Mouse (Mus musculus) embryonic facial prominence, embryonic 12.5 days (tissue): ENCODE data around the gene Slc44a4. TPM values are rescaled to one million over a fixed set of nuclear protein-coding genes. Genes with fewer than 3 reads are reported as not detected.
"Not testable (repeated sequence)": the region's sequence is repeated elsewhere in the genome, so short reads cannot be mapped to it uniquely, and the experiment has no call there.

ENCODE experiments used
- ATAC-seq: fragments of 200-750 bp; cut with Nextera tagmentation; 2 replicates; pipeline ENCODE4 v1.8.0; 2017; ENCODE audit not compliant: insufficient number of reproducible peaks, insufficient read depth, low FRiP score, low TSS enrichment
- H3K27ac ChIP-seq: fragments of 300-500 bp; sonication (generic); 2 replicates; pipeline ENCODE4 v1.5.1; 2016; ENCODE audit warnings: mild to moderate bottlenecking
- H3K27me3 ChIP-seq: fragments of 300-500 bp; sonication (generic); 2 replicates; pipeline ENCODE4 v1.6.1; 2016; ENCODE audit warnings: mild to moderate bottlenecking, moderate library complexity
- H3K36me3 ChIP-seq: fragments of 300-500 bp; sonication (generic); 2 replicates; pipeline ENCODE4 v1.6.1; 2016; ENCODE audit warnings: mild to moderate bottlenecking
- H3K4me1 ChIP-seq: fragments of 300-500 bp; sonication (generic); 2 replicates; pipeline ENCODE4 v1.6.1; 2016
- H3K4me2 ChIP-seq: fragments of 300-500 bp; sonication (generic); replicated peaks from 2 replicates; pipeline ENCODE4 v1.6.1; 2016; ENCODE audit warnings: mild to moderate bottlenecking, moderate library complexity
- H3K4me3 ChIP-seq: fragments of 300-500 bp; sonication (generic); 2 replicates; pipeline ENCODE4 v1.5.1; 2016; ENCODE audit warnings: mild to moderate bottlenecking
- H3K9ac ChIP-seq: fragments of 300-500 bp; sonication (generic); 2 replicates; pipeline ENCODE4 v1.6.1; 2016; ENCODE audit warnings: mild to moderate bottlenecking, moderate library complexity
- H3K9me3 ChIP-seq: fragments of 300-500 bp; sonication (generic); 2 replicates; pipeline ENCODE4 v1.6.1; 2016; ENCODE audit warnings: mild to moderate bottlenecking, moderate library complexity
- WGBS: fragments of 180-500 bp; shearing (Covaris S2); methylation state at CpG from one replicate; pipeline ENCODE4 v1.1.7; 2016; 5-methylcytosine and 5-hydroxymethylcytosine counted together
- polyA plus RNA-seq: library from polyadenylated mRNA; unstranded; fragments of >200 nt; fragmentation: Nextera tagmentation; extraction: Ambion mirVana; gene quantifications from 2 replicates; pipeline ENCODE4 v1.2.1, GENCODE M21; 2016

Slc44a4 gene
- polyA plus RNA-seq, 1 experiment from 2014 or later = not detected

DNA sequence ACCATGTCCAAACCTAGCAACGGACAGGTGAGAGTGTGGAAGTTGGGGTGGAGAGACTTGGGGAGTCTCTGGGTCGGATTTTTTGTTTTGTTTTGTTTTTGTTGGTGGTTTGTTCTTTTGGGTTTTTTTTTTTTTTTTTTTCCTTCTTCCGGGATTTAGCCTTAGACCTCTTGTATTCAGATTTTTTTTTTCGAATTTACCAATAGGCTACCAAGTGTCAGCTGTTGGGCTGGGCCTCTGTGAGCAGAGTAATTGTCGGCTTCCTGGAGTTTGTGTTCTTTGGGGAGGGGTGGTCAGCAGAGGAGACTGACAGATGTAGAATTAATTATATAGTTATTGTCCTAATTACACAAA lies 14.4 kb upstream of the Slc44a4 start:
- Histone ChIP-seq H3K36me3 (peaks cover 40% of the 10 kb centered on the region), H3K4me1 (peaks cover 31% of the 10 kb centered on the region)
- WGBS = under 1% methylated on average over 5 of the region's 5 CpGs

DNA sequence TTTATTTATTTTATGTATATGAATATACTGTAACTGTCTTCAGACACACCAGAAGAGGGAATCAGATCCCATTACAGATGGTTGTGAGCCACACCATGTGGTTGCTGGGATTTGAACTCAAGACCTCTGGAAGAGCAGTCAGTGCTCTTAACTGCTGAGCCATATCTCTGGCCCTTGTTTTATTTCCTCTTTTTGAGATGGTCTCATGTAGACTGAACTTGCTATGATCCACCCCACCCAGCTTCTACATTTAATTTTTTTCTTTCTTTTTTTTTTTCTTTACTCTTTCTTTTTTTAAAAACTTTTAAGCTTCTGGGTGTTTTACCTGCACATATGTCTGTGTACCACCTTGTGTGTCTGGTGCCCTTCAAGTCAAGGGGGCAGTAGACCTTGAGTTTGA lies 13.4 kb upstream of the Slc44a4 start:
- Histone ChIP-seq H3K4me1 (peaks cover 23% of the 10 kb centered on the region), H3K36me3 (peaks cover 49% of the 10 kb centered on the region)
- H3K27ac ChIP-seq, ATAC-seq, H3K9me3 ChIP-seq, H3K4me3 ChIP-seq, H3K4me2 ChIP-seq, H3K27me3 ChIP-seq, H3K9ac ChIP-seq: not testable (repeated sequence)

More for the DNA sequence above, 14.4 kb upstream of the Slc44a4 start:
- Histone ChIP-seq H3K9ac (peak overlapping the region; percentile 98), H3K9me3 (0 out of 2 replicates have a peak, but pooled peaks cover 4% of the 10 kb centered on the region), H3K4me3 (peak overlapping the region; percentile 99), H3K27me3 (no peaks in the 10 kb centered on the region), H3K4me2 (peak overlapping the region; percentile 97), H3K27ac (peak overlapping the region; percentile 96)
- ATAC-seq = no peak

DNA sequence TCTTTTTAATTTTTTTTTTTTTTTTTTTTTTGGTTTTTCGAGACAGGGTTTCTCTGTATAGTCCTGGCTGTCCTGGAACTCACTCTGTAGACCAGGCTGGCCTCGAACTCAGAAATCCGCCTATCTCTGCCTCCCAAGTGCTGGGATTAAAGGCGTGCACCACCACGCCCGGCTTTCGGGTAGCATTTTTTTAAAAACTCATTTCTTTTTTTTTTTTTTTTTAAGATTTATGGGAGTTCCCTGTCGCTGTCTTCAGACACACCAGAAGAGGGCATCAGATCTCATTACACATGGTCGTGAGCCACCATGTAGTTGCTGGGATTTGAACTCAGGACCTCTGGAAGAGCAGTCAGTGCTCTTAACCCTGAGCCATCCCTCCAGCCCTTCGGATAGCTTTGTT lies 12.3 kb upstream of the Slc44a4 start:
- not testable (repeated sequence) for ATAC-seq, H3K9ac ChIP-seq, H3K4me3 ChIP-seq, H3K9me3 ChIP-seq, H3K4me2 ChIP-seq, H3K27me3 ChIP-seq, H3K27ac ChIP-seq
- Histone ChIP-seq H3K4me1 (peaks cover 13% of the 10 kb centered on the region), H3K36me3 (peaks cover 52% of the 10 kb centered on the region)
- 90% methylated on average over 9 of the region's 10 CpGs for WGBS

DNA sequence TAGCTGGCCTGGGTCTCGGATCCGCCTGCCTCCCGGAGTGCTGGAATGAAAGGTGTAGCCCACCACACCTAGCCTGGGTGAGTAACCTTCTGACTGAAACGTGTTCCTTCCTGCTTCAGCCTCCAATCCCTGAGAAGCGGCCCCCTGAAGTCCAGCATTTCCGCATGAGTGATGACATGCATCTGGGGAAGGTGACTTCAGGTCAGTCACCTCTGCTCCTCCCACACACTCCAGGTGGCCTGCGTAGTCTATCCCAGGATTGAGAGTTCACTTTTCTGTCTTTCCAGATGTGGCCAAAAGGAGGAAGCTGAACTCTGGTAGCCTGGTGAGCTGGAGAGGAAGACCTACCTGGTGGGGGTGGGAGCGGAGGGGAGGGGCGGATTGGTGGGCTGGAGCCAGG lies 11.4 kb upstream of the Slc44a4 start:
- Histone ChIP-seq H3K27me3 (no peaks in the 10 kb centered on the region), H3K9ac (no peak overlapping the region), H3K4me2 (no peak overlapping the region), H3K9me3 (no peaks in the 10 kb centered on the region), H3K27ac (no peak overlapping the region), H3K4me3 (no peak overlapping the region), H3K36me3 (peaks cover 62% of the 10 kb centered on the region), H3K4me1 (peaks cover 7% of the 10 kb centered on the region; the same call in 1 of the 2 replicates)
- ATAC-seq = no peak
- 90% methylated on average over 9 of the region's 9 CpGs for WGBS

DNA sequence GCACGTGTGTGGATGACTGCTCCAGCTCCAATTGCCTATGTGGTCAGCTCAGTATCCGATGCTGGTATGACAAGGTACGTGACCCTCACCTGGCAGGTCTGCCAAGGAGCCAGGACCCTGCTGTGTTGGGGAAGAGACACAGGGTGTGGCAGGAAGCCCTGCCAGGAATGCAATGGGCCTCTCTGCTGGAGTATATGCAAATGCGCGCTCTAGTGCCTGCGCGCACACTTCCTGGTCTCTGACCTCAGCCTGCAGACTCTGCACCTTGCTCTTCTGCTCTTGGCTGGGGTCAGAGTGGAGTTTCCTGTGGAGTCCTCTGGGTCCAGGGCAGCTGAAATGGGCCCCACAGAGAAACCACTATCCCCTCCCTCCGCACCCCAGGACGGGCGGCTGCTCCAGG lies 3.3 kb upstream of the Slc44a4 start:
- H3K27ac ChIP-seq = no peak overlapping the region
- no peak for ATAC-seq
- H3K36me3 ChIP-seq = peaks cover 81% of the 10 kb centered on the region
- no peak overlapping the region for H3K9ac ChIP-seq
- no peaks in the 10 kb centered on the region for H3K9me3 ChIP-seq
- no peak overlapping the region for H3K4me2 ChIP-seq
- H3K4me3 ChIP-seq = no peak overlapping the region
- 0 out of 2 replicates have a peak, but pooled peaks cover 3% of the 10 kb centered on the region for H3K4me1 ChIP-seq
- H3K27me3 ChIP-seq = no peaks in the 10 kb centered on the region
- 89% methylated on average over 10 of the region's 10 CpGs for WGBS

DNA sequence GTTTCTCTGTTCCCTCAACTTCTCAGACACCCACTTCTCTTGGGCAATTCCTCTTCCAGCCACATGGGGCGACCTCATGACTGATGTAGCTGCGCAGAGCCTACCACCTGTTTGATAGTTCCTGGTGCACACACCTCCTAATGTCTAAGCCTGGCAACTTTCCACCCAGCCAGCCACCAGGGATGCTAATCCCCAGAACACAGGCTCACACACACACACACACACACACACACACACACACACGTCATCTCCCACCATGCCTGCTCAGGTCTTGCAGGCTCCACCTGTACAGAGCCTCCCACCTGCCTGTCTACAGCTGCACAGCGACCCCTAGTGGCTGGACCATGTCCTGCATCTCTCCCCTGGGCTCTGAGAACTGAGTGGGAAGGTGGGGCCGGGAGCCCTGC lies 2.3 kb upstream of the Slc44a4 start:
- Histone ChIP-seq H3K36me3 (peaks cover 72% of the 10 kb centered on the region), H3K9me3 (no peaks in the 10 kb centered on the region), H3K27me3 (no peaks in the 10 kb centered on the region), H3K4me3 (no peak overlapping the region), H3K4me1 (0 out of 2 replicates have a peak, but pooled peaks cover 3% of the 10 kb centered on the region), H3K9ac (no peak overlapping the region), H3K27ac (no peak overlapping the region), H3K4me2 (no peak overlapping the region)
- 48% methylated on average over 5 of the region's 5 CpGs for WGBS
- ATAC-seq = no peak

DNA sequence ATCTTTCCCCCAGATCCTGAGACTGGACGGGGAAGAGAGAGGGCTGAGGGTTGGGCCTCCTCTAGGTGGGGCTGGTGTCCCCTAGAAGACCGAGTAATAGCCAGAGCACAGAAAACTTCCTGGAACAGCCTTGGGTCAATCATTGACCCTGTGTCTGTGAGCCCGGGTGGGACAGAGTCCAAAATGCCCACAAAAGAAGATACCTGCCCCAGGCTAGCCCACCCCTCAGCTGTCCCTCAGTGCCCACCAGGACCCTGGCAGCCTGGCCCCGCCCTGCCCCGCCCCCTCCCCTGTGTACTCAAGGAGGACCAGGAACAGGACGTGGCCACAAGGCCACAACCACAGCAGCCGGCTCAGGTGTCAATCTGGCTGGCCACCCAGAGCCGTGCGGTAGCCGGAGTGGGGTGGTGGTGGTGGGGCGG lies 1.2 kb downstream of the Slc44a4 start:
- 0 out of 2 replicates have a peak overlapping the region, but pooled peaks have one; percentile 41 for H3K27ac ChIP-seq
- 0 out of 2 replicates have a peak, but pooled peaks cover 3% of the 10 kb centered on the region for H3K4me1 ChIP-seq
- no peak overlapping the region for H3K4me2 ChIP-seq
- no peak overlapping the region for H3K4me3 ChIP-seq
- H3K9me3 ChIP-seq = no peaks in the 10 kb centered on the region
- H3K9ac ChIP-seq = no peak overlapping the region
- WGBS = 20% methylated on average over 11 of the region's 11 CpGs
- H3K27me3 ChIP-seq = no peaks in the 10 kb centered on the region
- no peak for ATAC-seq
- peaks cover 37% of the 10 kb centered on the region for H3K36me3 ChIP-seq

DNA sequence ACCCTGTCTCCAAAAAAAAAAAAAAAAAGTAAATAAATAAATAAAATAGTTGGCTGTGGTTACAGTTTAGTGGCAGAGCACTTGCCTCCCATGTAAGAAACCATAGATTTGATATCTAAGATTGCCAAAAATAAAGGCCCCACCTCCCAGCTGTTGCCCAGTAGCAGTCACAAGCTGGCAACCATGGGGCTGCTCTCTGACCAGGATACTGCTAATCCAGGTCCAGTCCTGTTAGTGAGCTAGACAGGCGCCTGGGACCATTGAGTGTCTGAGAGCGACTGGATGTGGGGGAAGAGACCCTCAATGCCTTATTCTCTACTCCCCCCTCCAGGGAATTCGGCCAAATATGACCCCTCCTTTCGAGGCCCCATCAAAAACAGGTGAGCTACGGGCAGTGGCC lies 2.0 kb downstream of the Slc44a4 start:
- Histone ChIP-seq H3K4me2 (no peak overlapping the region), H3K4me1 (0 out of 2 replicates have a peak, but pooled peaks cover 3% of the 10 kb centered on the region), H3K9ac (no peak overlapping the region), H3K27me3 (no peaks in the 10 kb centered on the region), H3K9me3 (no peaks in the 10 kb centered on the region), H3K27ac (no peak overlapping the region), H3K36me3 (peaks cover 28% of the 10 kb centered on the region), H3K4me3 (no peak overlapping the region)
- no peak for ATAC-seq
- WGBS = 79% methylated on average over 5 of the region's 5 CpGs

DNA sequence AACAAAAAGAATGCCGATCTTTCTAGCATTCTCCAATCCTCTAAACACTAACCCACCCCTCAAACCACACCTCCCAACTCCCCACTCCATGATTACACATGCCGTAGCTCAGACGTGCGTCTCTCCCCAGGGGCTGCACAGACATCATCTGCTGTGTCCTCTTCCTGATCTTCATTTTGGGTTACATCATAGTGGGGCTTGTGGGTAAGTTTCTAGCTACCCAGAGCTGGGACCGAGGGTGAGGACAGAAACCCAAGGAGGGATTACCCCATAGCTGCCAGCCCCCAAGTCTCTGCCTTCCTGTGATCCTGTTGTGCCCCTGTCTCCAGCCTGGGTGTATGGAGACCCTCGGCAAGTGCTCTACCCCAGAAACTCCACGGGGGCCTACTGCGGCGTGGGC lies 2.9 kb downstream of the Slc44a4 start:
- no peak for ATAC-seq
- 82% methylated on average over 9 of the region's 9 CpGs for WGBS
- H3K9ac ChIP-seq = no peak overlapping the region

DNA sequence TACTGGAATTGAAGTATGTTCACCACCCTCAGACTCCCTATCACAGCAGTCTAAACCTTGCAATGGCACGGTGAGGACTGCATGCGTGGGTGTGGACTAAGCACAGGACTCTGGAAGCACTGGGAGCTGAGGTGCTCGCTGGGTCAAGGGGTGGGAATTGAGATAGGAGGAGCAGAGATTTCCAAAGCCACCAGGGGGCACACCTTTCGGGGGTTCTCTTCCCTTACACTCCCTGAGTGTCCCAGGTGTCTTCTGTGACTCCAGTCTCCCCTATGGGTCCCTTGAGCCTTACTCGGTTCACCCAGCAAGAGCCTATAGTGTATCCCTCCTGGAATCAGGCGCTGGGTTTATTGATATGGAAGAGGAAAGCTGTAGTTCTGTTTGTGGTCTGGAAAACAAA lies 8.7 kb downstream of the Slc44a4 start:
- Histone ChIP-seq H3K4me3 (no peak overlapping the region), H3K4me2 (no peak overlapping the region), H3K9me3 (no peaks in the 10 kb centered on the region), H3K27me3 (no peaks in the 10 kb centered on the region), H3K27ac (no peak overlapping the region), H3K36me3 (no peaks in the 10 kb centered on the region), H3K4me1 (no peaks in the 10 kb centered on the region), H3K9ac (no peak overlapping the region)
- WGBS = 47% methylated on average over 6 of the region's 6 CpGs
- no peak for ATAC-seq

More for the DNA sequence above, 2.9 kb downstream of the Slc44a4 start:
- Histone ChIP-seq H3K4me2 (no peak overlapping the region), H3K27ac (no peak overlapping the region), H3K27me3 (no peaks in the 10 kb centered on the region), H3K4me3 (no peak overlapping the region), H3K36me3 (peaks cover 19% of the 10 kb centered on the region), H3K9me3 (no peaks in the 10 kb centered on the region), H3K4me1 (0 out of 2 replicates have a peak, but pooled peaks cover 3% of the 10 kb centered on the region)

DNA sequence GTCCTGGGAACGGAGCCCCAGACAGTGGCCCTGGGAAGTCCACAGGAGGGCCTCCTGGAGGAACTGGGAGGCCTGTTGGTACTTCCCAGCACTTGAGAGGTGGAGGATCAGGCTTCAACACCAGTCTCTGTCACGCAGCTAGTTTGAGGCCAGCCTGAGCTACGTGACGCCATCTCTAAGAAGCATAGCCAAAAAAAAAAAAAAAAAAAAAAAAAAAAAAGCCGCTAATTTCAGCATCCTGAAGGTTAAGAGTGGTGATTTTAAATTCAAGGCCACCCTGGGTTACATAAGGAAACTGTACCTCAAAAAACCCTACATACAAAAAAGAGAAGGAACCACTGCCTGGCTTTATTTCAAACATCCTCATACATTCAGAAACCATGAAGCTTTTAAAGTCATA lies 10.0 kb downstream of the Slc44a4 start:
- Histone ChIP-seq H3K9me3 (no peaks in the 10 kb centered on the region), H3K4me1 (no peaks in the 10 kb centered on the region), H3K4me2 (no peak overlapping the region), H3K9ac (no peak overlapping the region), H3K36me3 (no peaks in the 10 kb centered on the region), H3K27ac (no peak overlapping the region), H3K27me3 (no peaks in the 10 kb centered on the region), H3K4me3 (no peak overlapping the region)
- no peak for ATAC-seq
- 73% methylated on average over 5 of the region's 5 CpGs for WGBS

DNA sequence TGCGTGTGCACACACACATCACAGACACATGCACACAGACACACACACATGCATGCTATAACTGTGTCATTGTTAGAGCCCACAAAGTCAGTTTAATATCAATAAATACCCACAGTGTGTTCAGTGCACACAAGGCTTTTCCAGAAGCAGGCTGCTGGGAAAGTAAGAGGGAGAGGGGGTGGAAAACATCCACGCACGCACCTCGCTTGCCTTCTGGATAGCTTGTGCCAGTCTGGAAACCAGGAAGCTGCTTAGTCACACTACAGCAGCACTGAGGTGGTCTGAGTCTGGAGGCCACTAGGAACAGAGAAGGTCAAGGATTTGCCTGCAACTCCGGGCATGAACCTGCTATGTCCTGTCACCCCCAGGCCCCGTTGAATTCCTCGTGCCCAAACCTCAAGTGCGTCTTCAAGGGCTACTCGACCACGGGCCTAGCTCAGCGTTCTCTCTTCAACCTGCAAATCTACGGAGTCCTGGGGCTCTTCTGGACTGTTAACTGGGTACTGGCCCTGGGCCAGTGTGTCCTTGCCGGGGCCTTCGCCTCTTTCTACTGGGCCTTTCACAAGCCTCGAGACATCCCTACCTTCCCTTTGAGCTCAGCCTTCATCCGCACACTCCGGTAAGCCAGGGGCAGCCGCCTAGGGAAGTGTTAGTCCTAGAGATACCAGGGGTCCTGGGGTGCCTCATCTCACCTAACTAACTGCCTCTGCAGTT lies 13.2 kb downstream of the Slc44a4 start:
- Histone ChIP-seq H3K36me3 (no peaks in the 10 kb centered on the region), H3K9ac (no peak overlapping the region), H3K9me3 (no peaks in the 10 kb centered on the region), H3K4me2 (no peak overlapping the region), H3K27ac (no peak overlapping the region), H3K4me3 (no peak overlapping the region), H3K27me3 (no peaks in the 10 kb centered on the region), H3K4me1 (peaks cover 8% of the 10 kb centered on the region)
- no peak for ATAC-seq
- 89% methylated on average over 18 of the region's 18 CpGs for WGBS
